26 mouse cellular contexts compared by ENCODE assay signal in the genomic region with DNA sequence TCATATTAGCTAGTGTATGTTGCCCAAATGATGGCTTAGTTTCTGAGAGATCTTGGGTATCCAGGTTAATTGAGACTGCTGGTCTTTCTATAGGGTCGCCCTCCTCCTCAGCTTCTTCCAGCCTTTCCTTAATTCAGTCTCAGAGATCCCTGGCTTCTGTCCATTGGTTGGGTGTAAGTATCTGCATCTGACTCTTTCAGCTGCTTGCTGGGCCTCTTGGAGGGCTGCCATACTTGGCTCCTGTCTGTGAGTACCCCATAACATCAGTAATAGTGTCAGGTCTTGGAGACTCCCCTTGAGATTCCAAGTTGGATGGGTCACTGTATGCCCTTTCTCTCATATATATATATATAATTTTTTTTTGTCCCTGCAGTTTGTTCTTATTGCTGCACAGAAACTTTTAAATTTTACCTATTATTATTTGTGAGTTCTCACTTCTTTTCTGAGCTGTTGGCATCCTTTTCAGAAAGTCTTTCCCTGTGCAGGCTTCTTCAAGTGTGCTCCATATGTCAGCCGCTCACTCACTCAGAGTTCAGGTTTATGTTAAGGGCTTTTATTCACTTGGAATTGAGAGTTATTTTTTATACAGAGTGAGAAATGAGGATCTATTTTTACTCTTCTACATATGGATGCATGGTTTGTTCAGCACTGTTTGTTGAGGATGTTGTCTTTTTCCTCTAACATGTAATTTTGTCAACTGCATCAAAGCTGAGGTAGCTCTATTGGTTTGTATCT.
DNase-seq lines count a peak whose midpoint lies in the region; ATAC-seq and TF ChIP-seq lines count a peak whose summit lies in the region.
"Had no signal": no experiment of that assay in that cellular context is flagged by ENCODE, and none has a peak within 500 bp of the region (broad histone marks: within the 10 kb centered on the region; RNA-seq: fewer than 3 reads in every experiment).

No protein-coding gene starts in this region.

- TF ChIP-seq POLR2A in cortical plate, adult 2 months (IDR thresholded peaks at IDR 0.05; ENCODE audit: extremely low read depth, insufficient read depth, low read length): no peak
- no peak for TF ChIP-seq POLR2A in myocyte (IDR thresholded peaks at IDR 0.05; ENCODE audit: insufficient read length, low read depth)

- H3ac ChIP-seq in myocyte (ENCODE audit: control insufficient read depth, insufficient read length): no peak overlapping the region

- no peaks in the 10 kb centered on the region for H3K9me3 ChIP-seq in midbrain, embryonic 11.5 days (ENCODE audit: control insufficient read depth, low read length)
- H3K9me3 ChIP-seq: heart, embryonic 10.5 days; heart, embryonic 15.5 days; limb, embryonic 10.5 days; limb, embryonic 15.5 days; megakaryocyte, embryonic 14.5 days; midbrain, embryonic 13.5 days had no signal

- no peaks in the 10 kb centered on the region; the same call in 1 of the 2 replicates for H3K4me1 ChIP-seq in cortical plate, adult 2 months (ENCODE audit: control insufficient read depth, insufficient read depth, low read length)
- no peaks in the 10 kb centered on the region for H3K4me1 ChIP-seq in midbrain, embryonic 11.5 days (ENCODE audit: control insufficient read depth, insufficient read depth, low read length)
- H3K4me1 ChIP-seq: heart, embryonic 10.5 days; heart, embryonic 15.5 days; limb, embryonic 10.5 days; limb, embryonic 15.5 days; liver, embryonic 13.5 days; megakaryocyte, embryonic 14.5 days; midbrain, embryonic 13.5 days had no signal

- H3K4me3 ChIP-seq in cortical plate, adult 2 months (ENCODE audit: insufficient read depth, low read length): no peak overlapping the region
- no peak overlapping the region for H3K4me3 ChIP-seq in myocyte
- no peak overlapping the region for H3K4me3 ChIP-seq in midbrain, embryonic 11.5 days (ENCODE audit: low read depth, low read length)
- H3K4me3 ChIP-seq: heart, embryonic 10.5 days; heart, embryonic 15.5 days; limb, embryonic 10.5 days; limb, embryonic 15.5 days; liver, embryonic 13.5 days; megakaryocyte, embryonic 14.5 days; midbrain, embryonic 13.5 days had no signal

- H3K79me2 ChIP-seq in myocyte (ENCODE audit: control insufficient read depth, insufficient read depth): no peaks in the 10 kb centered on the region

- WGBS in midbrain, embryonic 11.5 days: 89% methylated on average over 2 of the region's 2 CpGs

- no peak for TF ChIP-seq CTCF in cortical plate, adult 2 months (IDR thresholded peaks at IDR 0.05; ENCODE audit: extremely low read depth, insufficient read depth, low read length)

- peak; percentile 94 for ATAC-seq in frontal cortex, adult (ENCODE audit: low TSS enrichment)
- ATAC-seq in midbrain, embryonic 11.5 days (ENCODE audit: low FRiP score): no peak
- ATAC-seq: CD4-positive, CD25-positive, alpha-beta regulatory T cell, adult 4 months; forebrain, embryonic 14.5 days; intestine, embryonic 16.5 days; lung, postnatal 0 days; midbrain, embryonic 13.5 days had no signal

- no peak overlapping the region for H3K9ac ChIP-seq in midbrain, embryonic 11.5 days (ENCODE audit: low read length)
- H3K9ac ChIP-seq: heart, embryonic 15.5 days; limb, embryonic 15.5 days; liver, embryonic 13.5 days; midbrain, embryonic 13.5 days had no signal

- intact Hi-C loops in left cerebral cortex, postnatal 10 days (cut with DNase I): no loop called here

- H3K27ac ChIP-seq in cortical plate, adult 2 months (ENCODE audit: insufficient read depth, low read length): peak overlapping the region; percentile 56; the same call in 1 of the 2 replicates
- H3K27ac ChIP-seq in midbrain, embryonic 11.5 days (ENCODE audit: low read depth, low read length): no peak overlapping the region
- H3K27ac ChIP-seq: heart, embryonic 10.5 days; heart, embryonic 15.5 days; kidney, postnatal 0 days; limb, embryonic 10.5 days; limb, embryonic 15.5 days; liver, embryonic 13.5 days; midbrain, embryonic 13.5 days had no signal

- H3K27me3 ChIP-seq in myocyte (ENCODE audit: control insufficient read depth, insufficient read depth, insufficient read length): no peaks in the 10 kb centered on the region
- H3K27me3 ChIP-seq in midbrain, embryonic 11.5 days (ENCODE audit: control insufficient read depth, insufficient read depth, low read length): no peaks in the 10 kb centered on the region
- H3K27me3 ChIP-seq: heart, embryonic 15.5 days; limb, embryonic 15.5 days; liver, embryonic 13.5 days; megakaryocyte, embryonic 14.5 days; midbrain, embryonic 13.5 days had no signal

- DNase-seq in frontal cortex, postnatal 14 days (ENCODE audit: low spot score in 2 of 2): no peak
- DNase-seq in left cerebral cortex, adult 18-20 months (ENCODE audit: low spot score in 2 of 2): peak; percentile 9 to 10
- no peak for DNase-seq in left cerebral cortex, postnatal 10 days (ENCODE audit: extremely low spot score in 1 of 2, low spot score in 2 of 2)
- DNase-seq in midbrain, embryonic 11.5 days (ENCODE audit: low spot score, missing footprints): no peak
- DNase-seq: adrenal gland, postnatal 36 days; cerebellum, adult 9-11 months; gastrocnemius, postnatal 10 days; kidney, adult 8-10 months; layer of hippocampus, postnatal 36 days; liver, embryonic 13.5 days; lung, adult 18-20 months; lung, postnatal 4 days had no signal

- H3K36me3 ChIP-seq in myocyte (ENCODE audit: control insufficient read depth, insufficient read depth): no peaks in the 10 kb centered on the region
- no peaks in the 10 kb centered on the region for H3K36me3 ChIP-seq in midbrain, embryonic 11.5 days (ENCODE audit: control insufficient read depth, insufficient read depth, low read length)
- H3K36me3 ChIP-seq: heart, embryonic 10.5 days; heart, embryonic 15.5 days; limb, embryonic 10.5 days; limb, embryonic 15.5 days; liver, embryonic 13.5 days; midbrain, embryonic 13.5 days had no signal

- peak overlapping the region; percentile 53 for H3K4me2 ChIP-seq in myocyte (ENCODE audit: low read depth)
- H3K4me2 ChIP-seq in midbrain, embryonic 11.5 days: no peak overlapping the region
- H3K4me2 ChIP-seq: heart, embryonic 15.5 days; limb, embryonic 15.5 days; liver, embryonic 13.5 days; midbrain, embryonic 13.5 days had no signal

TF ChIP-seq in myocyte, 11 proteins besides CTCF, POLR2A, EP300 and RAD21:
- TF ChIP-seq MAX (IDR thresholded peaks at IDR 0.05; ENCODE audit: low read depth): no peak
- no peak for TF ChIP-seq MYOG (IDR thresholded peaks at IDR 0.05; ENCODE audit: control insufficient read depth in 1 of 3, insufficient read depth in 1 of 3, insufficient read length in 2 of 3, low read depth in 2 of 3)
- no peak for TF ChIP-seq TCF12 (IDR thresholded peaks at IDR 0.05; ENCODE audit: insufficient read depth, poor library complexity, severe bottlenecking)
- no peak for TF ChIP-seq USF1 (IDR thresholded peaks at IDR 0.05; ENCODE audit: low read depth)

Comparison
In these comparisons a context has a peak if more than half of its experiments do, and no peak if none do; other contexts are left out.
1. DNase-seq: peak in left cerebral cortex, adult 18-20 months (2 of 2); none in frontal cortex, postnatal 14 days (0 of 2), left cerebral cortex, postnatal 10 days (0 of 2) and midbrain, embryonic 11.5 days (single experiment).